Mouse (Mus musculus) limb, embryonic 14.5 days (tissue): ENCODE data around the gene 4833427G06Rik. TPM values are rescaled to one million over a fixed set of nuclear protein-coding genes. Genes with fewer than 3 reads are reported as not detected.

Experiments
- ATAC-seq: fragments of 200-750 bp; cut with Nextera tagmentation; 2 replicates; pipeline ENCODE4 v1.8.0; 2017; ENCODE audit warnings: low read depth, moderate number of reproducible peaks, moderate TSS enrichment; ENCODE audit not compliant: low FRiP score
- DNase-seq: peaks from one replicate; pipeline ENCODE4 v3.0.0-alpha.2; 2015; ENCODE audit warnings: low spot score
- H3K27ac ChIP-seq: fragments of 300-500 bp; sonication (generic); replicated peaks from 2 replicates; pipeline ENCODE4 v1.5.1; 2014; ENCODE audit warnings: low read depth, mild to moderate bottlenecking, low read length, moderate library complexity, mixed read lengths
- H3K27me3 ChIP-seq: fragments of 300-500 bp; sonication (generic); 2 replicates; pipeline ENCODE4 v1.6.1; 2014; ENCODE audit warnings: low read length, mixed read lengths; ENCODE audit not compliant: control insufficient read depth, insufficient read depth
- H3K36me3 ChIP-seq: fragments of 300-500 bp; sonication (generic); 2 replicates; pipeline ENCODE4 v1.6.1; 2014; ENCODE audit warnings: mild to moderate bottlenecking, low read length, moderate library complexity, mixed read lengths; ENCODE audit not compliant: control insufficient read depth, insufficient read depth
- H3K4me1 ChIP-seq: fragments of 300-500 bp; sonication (generic); 2 replicates; pipeline ENCODE4 v1.6.1; 2014; ENCODE audit warnings: antibody characterized with exemption, low read length, mixed read lengths; ENCODE audit not compliant: control insufficient read depth, insufficient read depth
- H3K4me2 ChIP-seq: fragments of 300-500 bp; sonication (generic); replicated peaks from 2 replicates; pipeline ENCODE4 v1.6.1; 2014; ENCODE audit warnings: low read depth, mild to moderate bottlenecking, low read length, moderate library complexity; ENCODE audit not compliant: severe bottlenecking
- H3K4me3 ChIP-seq: fragments of 300-500 bp; sonication (generic); replicated peaks from 2 replicates; pipeline ENCODE4 v1.5.1; 2014; ENCODE audit warnings: low read length
- H3K9ac ChIP-seq: fragments of 300-500 bp; sonication (generic); 2 replicates; pipeline ENCODE4 v1.6.1; 2014; ENCODE audit warnings: mild to moderate bottlenecking, low read depth, low read length, moderate library complexity; ENCODE audit not compliant: severe bottlenecking
- H3K9me3 ChIP-seq: fragments of 300-500 bp; sonication (generic); 2 replicates; pipeline ENCODE4 v1.6.1; 2016; ENCODE audit warnings: low read length; ENCODE audit not compliant: control insufficient read depth
- POLR2A ChIP-seq: fragments of 200-500 bp; IDR thresholded peaks from 2 replicates; pipeline ENCODE4 v1.8.0; 2012; ENCODE audit warnings: inconsistent platforms, mild to moderate bottlenecking, moderate library complexity, borderline replicate concordance; ENCODE audit not compliant: insufficient read depth, insufficient read length; ENCODE audit errors: extremely low read depth
- WGBS: fragments of 180-500 bp; shearing (Covaris S2); extraction: QIAGEN DNeasy Blood & Tissue Kit; methylation state at CpG from one replicate; pipeline ENCODE4 v1.1.7; 2014; 5-methylcytosine and 5-hydroxymethylcytosine counted together
- polyA plus RNA-seq, 2 experiments: library from polyadenylated mRNA; depleted of rRNA in 1 of 2; stranded (reverse) in 1 of 2; unstranded in 1 of 2; fragments of >200 nt; fragmentation: Nextera tagmentation in 1 of 2; extraction: Ambion mirVana in 1 of 2; gene quantifications; 2 replicates each; pipeline versions ENCODE4 v1.2.1 to v1.2.3; 2012 to 2014

The 4833427G06Rik gene
- polyA plus RNA-seq, 2 experiments: 0.06 TPM; not detected in 1

- Histone ChIP-seq H3K9ac (no peak overlapping the region), H3K4me3 (no peak overlapping the region), H3K36me3 (no peaks in the 10 kb centered on the region), H3K9me3 (no peaks in the 10 kb centered on the region), H3K4me2 (no peak overlapping the region), H3K27me3 (no peaks in the 10 kb centered on the region), H3K4me1 (no peaks in the 10 kb centered on the region), H3K27ac (no peak overlapping the region)
- WGBS: 93% methylated on average over 1 of the region's 1 CpGs
- no peak for DNase-seq
- ATAC-seq: no peak
- TF ChIP-seq POLR2A: no peak
Observed at GRCm38 (mm10) chr9:51138301-51138700, 36.4 kb upstream of the 4833427G06Rik start.

- Histone ChIP-seq H3K4me1 (no peaks in the 10 kb centered on the region), H3K9ac (no peak overlapping the region), H3K9me3 (no peaks in the 10 kb centered on the region), H3K36me3 (no peaks in the 10 kb centered on the region), H3K4me3 (no peak overlapping the region), H3K27ac (no peak overlapping the region), H3K4me2 (no peak overlapping the region), H3K27me3 (no peaks in the 10 kb centered on the region)
- DNase-seq (no peak), ATAC-seq (no peak)
- WGBS: 88% methylated on average over 1 of the region's 1 CpGs
- TF ChIP-seq POLR2A: no peak
Observed at GRCm38 (mm10) chr9:51137836-51138235, 36.0 kb upstream of the 4833427G06Rik start.

GRCm38 (mm10) chr9:51137432-51137831 is 35.6 kb upstream of the 4833427G06Rik start:
- H3K9ac ChIP-seq: no peak overlapping the region
- no peak overlapping the region for H3K27ac ChIP-seq
- H3K4me2 ChIP-seq: no peak overlapping the region
- no peaks in the 10 kb centered on the region for H3K9me3 ChIP-seq
- DNase-seq: no peak
- H3K4me3 ChIP-seq: no peak overlapping the region
- TF ChIP-seq POLR2A: no peak
- WGBS: 85% methylated on average over 4 of the region's 4 CpGs
- no peaks in the 10 kb centered on the region for H3K36me3 ChIP-seq
- H3K4me1 ChIP-seq: no peaks in the 10 kb centered on the region
- no peaks in the 10 kb centered on the region for H3K27me3 ChIP-seq
- ATAC-seq: no peak

- H3K27ac ChIP-seq: no peak overlapping the region
- no peaks in the 10 kb centered on the region for H3K4me1 ChIP-seq
- DNase-seq: no peak
- H3K36me3 ChIP-seq: no peaks in the 10 kb centered on the region
- no peak overlapping the region for H3K4me3 ChIP-seq
- no peaks in the 10 kb centered on the region for H3K9me3 ChIP-seq
- no peak for ATAC-seq
- no peaks in the 10 kb centered on the region for H3K27me3 ChIP-seq
- no peak for TF ChIP-seq POLR2A
- no peak overlapping the region for H3K9ac ChIP-seq
- H3K4me2 ChIP-seq: no peak overlapping the region
- WGBS: 59% methylated on average over 3 of the region's 3 CpGs
Observed at GRCm38 (mm10) chr9:51136985-51137384, 35.1 kb upstream of the 4833427G06Rik start.

- no peak for ATAC-seq
- no peak for TF ChIP-seq POLR2A
- H3K27me3 ChIP-seq: no peaks in the 10 kb centered on the region
- H3K9ac ChIP-seq: no peak overlapping the region
- no peak overlapping the region for H3K4me3 ChIP-seq
- no peak for DNase-seq
- no peaks in the 10 kb centered on the region for H3K9me3 ChIP-seq
- H3K4me1 ChIP-seq: no peaks in the 10 kb centered on the region
- H3K4me2 ChIP-seq: no peak overlapping the region
- H3K36me3 ChIP-seq: no peaks in the 10 kb centered on the region
- no peak overlapping the region for H3K27ac ChIP-seq
- WGBS: 93% methylated on average over 4 of the region's 4 CpGs
Observed at GRCm38 (mm10) chr9:51114767-51115166, 12.9 kb upstream of the 4833427G06Rik start.

- Histone ChIP-seq H3K27me3 (peaks cover 16% of the 10 kb centered on the region), H3K9me3 (no peaks in the 10 kb centered on the region), H3K27ac (no peak overlapping the region), H3K36me3 (no peaks in the 10 kb centered on the region), H3K9ac (no peak overlapping the region), H3K4me3 (no peak overlapping the region), H3K4me2 (no peak overlapping the region), H3K4me1 (peaks cover 13% of the 10 kb centered on the region)
- ATAC-seq (no peak), DNase-seq (no peak)
- no peak for TF ChIP-seq POLR2A
- 73% methylated on average over 2 of the region's 2 CpGs for WGBS
Observed at GRCm38 (mm10) chr9:51105751-51106150, 3.9 kb upstream of the 4833427G06Rik start.
